Mouse (Mus musculus): ENCODE measurements at regions not wholly inside any gene's neighbourhood (a gene's known extent, or its start where the extent isn't known, plus 50 kb on each side); places are given as distances from the start of the nearest gene placed in this dataset.

DNA sequence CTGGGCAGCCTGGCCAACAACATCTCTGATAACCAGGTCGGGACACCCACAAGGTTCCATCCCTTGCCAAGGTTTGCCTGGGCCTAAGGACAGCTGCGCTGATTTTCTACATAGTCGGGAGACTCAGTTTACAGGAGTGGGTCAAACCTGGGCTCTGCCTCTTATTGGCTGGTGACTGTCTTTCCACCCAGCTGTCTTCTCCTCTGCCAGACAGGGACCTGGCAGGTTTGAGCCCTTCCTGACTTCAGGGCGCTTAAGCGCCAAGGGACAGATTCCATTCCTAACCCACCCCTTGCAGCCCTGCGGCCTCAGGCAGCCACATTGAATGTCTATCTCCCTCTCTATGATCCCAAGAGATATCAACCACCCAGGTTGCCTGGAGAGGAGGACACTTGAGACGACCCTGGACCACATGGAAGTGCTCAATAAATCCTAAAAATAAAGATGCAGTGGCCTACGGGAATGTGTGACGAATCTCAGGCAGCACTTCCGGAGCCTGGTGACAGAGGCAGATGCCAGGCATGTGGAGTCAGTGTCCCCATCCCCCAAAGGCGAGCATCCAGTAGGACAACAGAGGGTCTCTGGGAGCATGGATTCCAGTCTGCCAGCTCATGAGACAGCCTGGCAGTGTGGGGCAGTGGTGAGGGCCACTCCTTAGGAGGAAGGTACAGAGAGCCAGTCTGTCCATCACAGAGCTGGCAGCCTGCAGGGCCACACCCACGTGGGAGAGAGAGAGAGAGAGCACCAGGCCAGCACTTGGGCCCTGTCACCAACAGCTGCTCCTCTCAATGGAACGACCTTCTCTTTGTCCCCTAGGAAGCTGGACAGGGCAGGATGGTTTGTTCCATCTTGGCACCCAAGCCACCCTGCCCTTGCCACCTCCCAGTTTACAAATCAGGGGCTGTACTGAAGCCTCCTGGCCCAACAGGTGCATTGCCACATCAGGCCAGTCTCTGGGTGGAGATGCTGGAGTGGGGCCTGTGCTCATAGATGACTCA is 63.8 kb upstream of the Slc6a6 start:
- no peak for DNase-seq

DNA sequence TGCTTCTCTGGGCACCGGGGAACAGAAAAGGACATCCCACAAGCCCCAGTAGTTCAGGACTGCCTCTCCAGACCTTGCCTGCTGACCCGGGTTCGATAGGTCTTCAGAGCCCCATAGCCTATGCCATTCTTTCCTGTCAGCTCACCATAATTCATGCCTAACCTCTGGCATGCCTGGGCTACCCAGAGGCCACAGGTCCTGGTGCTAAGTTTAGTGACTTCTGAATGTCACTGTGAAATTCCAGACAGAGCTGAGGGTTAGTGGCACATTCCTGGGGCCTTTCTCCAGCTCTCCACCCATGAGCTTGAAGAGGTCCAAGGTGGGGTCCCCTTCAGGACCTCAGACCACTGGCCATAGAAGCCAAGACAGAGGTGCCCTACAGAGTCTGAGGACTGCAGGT is 62.4 kb upstream of the Slc6a6 start:
- no peak for DNase-seq

DNA sequence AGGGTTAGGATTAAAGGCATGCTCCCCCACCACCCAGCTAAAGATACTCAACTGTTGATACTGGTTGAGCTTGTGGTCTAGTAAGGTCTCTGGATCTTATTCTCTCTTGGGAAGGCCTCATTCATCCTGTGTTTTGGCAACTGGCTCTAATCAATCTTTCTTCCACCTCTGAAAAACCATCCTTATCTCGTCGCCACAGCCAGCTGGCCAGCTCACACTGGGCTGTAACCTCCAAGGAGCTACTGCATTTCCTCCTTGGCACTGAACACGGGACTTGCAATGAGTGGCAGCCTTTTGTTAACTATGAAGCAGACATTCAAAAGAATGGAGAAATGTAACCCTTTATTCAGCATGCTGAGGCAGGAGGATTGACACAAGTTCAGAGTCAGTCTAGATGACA is 61.4 kb upstream of the Slc6a6 start:
- no peak for DNase-seq

DNA sequence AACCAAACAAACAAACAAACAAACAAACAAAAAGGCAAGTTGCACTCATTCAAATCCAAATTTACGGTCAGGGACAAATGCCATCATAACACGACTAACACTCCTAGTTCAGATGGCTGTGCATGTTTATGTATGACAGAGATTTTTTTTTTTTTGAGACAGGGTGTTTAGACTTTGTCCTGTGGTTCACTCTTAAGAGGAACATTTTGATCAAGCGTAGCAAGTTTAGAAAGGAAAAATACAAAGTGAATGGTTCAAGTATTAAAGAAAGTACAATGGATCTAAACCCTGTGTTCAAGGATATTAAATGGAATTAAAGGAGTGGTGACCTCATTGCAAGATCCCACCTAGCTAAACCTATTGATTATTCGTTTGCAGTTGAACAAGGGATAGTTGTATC is 60.2 kb upstream of the Slc6a6 start:
- no peak for DNase-seq

DNA sequence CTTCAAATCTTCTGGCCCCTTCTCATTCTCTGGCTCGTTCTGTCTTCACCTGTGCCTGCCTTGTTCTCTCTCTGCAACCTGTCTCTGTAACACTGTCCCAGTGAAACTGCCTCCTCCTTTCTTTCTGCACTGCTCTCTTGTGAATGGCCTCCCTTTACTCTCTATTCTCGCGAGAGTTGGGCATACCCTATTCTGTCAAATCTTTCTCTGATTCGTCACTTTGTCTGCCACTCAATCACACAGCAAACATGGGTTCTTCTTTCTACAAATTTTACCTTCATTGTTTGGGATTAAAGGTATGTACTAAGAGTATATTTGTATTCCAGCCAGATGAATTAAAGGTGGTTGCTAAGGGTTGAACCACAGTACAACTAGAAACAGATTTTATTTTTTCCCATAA is 54.6 kb upstream of the Slc6a6 start:
- DNase-seq = no peak

DNA sequence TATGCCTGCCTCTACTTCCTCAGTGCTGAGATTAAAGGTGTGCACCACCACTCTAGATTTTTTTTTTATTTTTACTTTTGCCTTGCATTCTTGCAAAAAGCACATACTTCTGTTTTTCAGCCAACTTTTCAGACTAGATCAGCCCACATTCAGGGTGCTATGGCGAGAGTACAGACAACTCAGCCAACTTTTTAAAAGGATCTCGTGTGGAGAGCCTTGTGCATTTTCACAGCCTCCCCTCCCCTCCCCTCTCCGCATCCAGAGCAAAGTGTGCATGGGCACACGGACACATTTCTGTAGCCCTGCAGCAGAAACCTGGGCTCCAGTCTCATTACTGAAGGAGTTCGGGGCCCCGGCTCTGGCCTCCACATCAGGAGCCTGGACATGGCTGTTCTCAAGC is 52.6 kb upstream of the Slc6a6 start:
- no peak for DNase-seq
